Mouse (Mus musculus): ENCODE data around the gene Rps10.

Rps10 gene

DNA sequence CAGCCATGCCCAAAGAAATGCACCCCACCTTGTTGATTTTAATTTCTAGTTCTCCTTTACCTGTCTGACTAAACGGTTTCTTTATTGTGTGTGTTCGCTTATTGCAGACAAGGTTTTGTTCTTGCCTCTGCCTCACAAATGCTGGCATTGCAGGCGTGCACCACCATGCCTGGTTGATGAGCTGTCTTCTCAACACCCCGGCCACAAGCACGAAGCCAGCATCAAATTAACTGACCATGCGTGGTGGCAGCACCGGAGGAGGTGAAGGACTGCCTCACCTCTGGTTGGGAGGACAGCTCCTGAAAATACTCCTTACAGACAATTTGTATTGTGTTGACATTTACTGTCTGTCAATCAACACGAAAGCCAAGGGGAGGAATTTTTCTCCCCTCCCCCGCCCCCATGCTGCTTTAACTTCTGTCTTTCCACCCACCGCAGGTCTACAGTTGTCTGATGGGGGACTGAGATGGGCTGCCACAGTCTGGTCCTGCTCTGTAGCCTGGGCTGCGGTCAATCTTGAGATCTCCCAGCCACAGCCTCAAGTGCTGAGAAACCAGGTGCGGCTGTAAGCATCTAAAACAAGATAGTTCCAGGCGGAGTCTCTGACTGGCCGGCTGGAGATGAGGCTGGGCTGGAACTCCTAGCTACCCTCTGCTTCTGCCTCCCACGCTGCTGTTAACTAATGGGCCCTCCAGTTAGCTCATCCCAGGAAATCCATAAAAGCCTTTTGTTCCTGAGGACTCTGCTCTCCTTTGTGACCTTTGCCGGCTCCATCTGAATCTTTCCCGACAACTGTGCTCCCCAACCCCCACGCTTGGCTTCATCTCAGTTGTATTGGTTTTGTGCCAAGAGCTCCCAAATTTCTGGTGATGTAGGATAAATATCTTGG is at the start of gene Rps10:
Gene Rps10, minus strand, starts transcription at position 538 of the 889 bp plus-strand sequence.
- DNase-seq (ENCODE audit: extremely low spot score, low read depth, low spot score): no peak

DNA sequence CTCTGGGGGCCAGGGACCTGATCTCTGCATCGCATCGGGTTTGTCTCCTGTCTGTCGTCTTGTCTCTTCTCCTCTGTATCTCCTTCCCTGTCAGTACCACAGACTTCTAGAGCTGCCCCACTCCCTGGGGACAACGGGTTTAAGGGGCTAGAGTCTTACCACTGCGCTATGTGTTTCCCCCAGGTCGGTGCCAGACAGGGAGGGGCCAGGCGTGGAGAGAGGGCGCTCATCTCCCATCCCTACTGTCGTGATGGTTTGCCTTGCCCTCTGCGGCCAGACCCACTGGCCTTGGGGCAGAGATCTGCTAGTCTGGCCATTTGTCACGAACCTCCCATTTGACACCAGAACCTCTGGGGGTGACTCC is 49.1 kb upstream of the Rps10 start:
- DNase-seq (ENCODE audit: extremely low spot score, low read depth, low spot score): no peak

DNA sequence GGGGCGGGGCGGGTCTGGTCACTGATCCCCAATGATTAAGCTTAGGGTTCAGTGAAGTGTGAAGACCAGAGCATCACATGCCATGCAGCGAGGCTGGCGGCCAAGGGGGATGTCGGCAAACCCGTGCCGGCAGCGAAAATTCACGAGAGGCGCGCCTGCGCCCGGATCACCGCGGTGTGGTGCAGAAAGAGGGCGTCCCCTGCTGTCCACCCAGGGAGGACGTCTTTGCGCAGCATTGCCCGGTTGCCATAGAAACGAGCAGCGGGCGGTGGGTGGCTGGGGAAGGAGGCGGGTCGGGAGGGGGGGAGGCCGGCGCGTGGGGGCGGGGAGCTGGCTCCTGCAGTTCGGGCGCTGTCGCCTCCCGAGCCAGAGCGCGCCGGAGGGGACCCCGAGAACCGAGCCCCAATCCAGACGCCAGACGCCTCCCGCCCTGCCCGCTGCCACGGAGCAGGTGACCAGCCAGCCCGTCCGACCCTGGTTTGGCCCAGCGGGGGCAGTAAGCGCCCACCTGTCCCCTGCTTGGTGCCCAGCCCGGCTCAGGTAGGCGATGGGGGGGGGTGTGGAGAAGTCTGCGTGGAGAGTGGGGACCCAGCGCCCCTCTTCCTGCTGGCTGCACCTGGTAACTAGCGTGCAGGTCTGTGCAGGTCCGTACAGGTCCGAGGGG is 48.5 kb upstream of the Rps10 start:
- peak; percentile 42 for DNase-seq (ENCODE audit: extremely low spot score, low read depth, low spot score)

DNA sequence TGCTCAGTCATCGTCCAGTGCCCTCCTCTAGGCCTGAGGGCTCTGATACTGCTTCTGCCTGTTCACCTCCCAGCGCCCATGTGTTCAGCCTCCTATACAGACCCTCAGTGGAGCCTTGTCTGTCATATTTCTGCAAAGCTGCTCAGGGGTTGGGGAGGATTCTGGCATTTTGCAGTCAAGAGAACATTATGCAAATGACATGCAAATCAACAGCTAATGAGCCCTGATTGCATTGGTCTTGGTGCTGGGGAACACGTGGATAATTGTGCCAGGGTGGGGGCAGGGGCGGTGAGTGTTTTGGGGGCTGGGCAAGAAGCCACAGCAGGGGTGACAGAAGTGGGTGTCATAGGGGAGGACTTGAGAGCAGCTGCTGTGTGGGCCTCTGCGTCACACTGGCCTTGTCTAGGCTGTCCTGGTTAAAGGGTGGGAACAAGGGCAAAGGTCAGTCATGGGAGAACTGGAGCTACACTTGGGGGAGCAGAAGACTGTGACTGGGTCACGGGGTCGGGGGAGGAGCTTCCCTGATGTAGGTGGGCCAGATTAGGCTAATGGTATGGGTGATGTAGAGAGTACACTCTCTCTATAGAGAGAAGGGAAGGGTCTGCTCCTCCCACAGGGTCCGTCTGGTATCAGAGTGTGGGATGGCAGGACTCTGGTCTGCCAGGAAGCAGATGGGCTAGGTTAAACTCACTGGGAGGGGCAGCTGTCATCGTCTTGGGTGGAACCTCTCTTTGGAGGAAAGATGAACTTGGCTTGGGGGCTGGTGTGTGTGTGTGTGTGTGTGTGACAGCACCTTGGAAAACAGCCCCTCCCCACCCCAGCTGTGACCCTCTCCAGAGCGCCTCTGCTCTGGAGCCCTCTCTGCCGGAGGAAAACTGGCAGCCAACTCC is 42.7 kb upstream of the Rps10 start:
- no peak for DNase-seq (ENCODE audit: extremely low spot score, low read depth, low spot score)

DNA sequence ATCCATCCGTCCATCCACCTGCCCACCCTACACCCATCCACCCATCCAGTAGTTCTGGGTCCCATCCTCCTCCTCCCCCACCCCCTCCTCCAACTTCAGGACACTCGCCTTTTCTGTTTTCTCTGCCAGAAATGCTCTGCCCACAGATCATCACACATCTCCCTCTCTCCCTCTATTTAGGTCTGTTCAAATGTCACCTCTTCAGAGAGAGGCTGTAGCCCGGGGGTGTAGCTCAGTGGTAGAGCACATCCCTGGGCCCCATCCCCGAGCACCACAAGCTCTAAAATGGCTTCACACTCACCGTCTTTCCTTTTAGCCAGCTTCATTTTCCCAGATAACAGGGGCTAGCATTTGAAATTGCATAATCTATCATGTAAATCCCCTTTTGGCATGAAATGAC is 41.3 kb upstream of the Rps10 start:
- no peak for DNase-seq (ENCODE audit: extremely low spot score, low read depth, low spot score)

DNA sequence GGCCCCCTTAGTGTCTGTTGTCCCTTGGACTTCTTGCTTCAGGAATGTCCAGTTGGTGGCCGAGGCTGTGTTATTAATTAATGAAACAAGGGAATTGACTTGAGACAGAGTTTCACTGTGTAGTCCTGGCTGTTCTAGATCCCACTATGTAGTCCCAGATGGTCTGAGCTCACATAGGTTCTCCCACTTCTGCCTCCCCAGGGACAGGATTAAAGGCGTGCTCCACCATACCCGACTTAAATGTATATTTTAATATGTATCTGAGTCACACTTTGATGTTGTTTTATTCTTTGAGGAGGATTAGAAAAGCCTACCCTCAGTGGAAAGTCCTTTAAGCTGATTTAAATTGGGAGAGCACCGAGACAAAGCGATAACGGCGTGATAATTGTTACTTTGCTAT is 39.8 kb upstream of the Rps10 start:
- DNase-seq (ENCODE audit: extremely low spot score, low read depth, low spot score): no peak

DNA sequence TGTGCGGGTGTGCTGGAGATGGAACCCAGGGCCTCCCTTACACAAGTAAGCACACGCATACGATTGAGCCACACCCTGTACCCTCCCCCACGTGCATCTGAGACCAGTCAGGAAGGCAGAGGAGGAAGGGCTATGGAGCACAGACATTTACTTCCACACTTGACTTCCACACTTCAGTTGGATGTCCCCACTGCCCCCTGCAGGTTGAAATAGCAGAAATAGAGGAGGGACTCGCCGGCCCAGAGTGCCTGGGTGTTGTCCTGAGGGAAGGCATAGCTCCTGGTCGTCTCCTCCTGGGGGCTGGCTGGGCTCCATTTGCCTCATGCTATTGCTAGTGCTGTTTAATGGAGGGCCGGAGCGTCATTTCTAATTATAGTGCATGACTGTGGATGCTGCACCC is 39.0 kb upstream of the Rps10 start:
- no peak for DNase-seq (ENCODE audit: extremely low spot score, low read depth, low spot score)

DNA sequence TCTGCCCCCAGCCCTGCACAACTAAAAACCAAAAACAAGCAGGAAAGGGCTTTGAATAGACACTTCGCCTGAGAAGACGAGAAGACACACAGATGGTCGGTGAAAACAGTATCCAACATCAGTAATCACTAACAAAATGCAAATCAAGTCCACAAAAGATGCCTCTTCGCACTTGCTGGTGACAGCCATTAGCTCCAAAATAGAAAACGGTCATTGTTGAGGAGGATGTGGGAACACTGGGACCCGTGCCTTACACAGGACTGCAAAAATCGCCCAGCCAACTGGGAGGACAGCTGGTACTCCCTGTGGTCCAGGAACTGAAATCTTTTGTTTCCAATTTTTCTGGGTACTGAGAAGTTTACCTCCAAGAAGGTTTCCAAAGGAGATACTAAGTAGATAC is 37.5 kb upstream of the Rps10 start:
- no peak for DNase-seq (ENCODE audit: extremely low spot score, low read depth, low spot score)

DNA sequence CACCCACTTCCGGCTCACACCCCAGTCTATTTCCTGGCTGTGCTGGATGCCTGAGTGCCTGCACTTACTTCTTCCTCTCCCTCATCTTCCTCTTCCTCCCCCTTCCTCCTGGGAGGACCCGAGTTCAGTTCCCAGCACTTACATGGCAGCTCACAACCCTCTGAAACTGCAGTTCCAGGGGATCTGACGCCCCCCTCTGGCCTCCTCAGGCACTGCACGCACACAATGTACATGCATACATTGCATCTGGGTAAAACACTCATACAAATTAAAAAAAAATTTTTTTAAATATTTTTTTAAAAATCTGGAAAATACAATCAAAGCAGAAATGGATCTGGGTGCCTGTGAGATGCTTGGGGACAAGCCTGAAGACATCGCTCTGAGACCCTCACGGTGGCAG is 35.3 kb upstream of the Rps10 start:
- DNase-seq (ENCODE audit: extremely low spot score, low read depth, low spot score): no peak

DNA sequence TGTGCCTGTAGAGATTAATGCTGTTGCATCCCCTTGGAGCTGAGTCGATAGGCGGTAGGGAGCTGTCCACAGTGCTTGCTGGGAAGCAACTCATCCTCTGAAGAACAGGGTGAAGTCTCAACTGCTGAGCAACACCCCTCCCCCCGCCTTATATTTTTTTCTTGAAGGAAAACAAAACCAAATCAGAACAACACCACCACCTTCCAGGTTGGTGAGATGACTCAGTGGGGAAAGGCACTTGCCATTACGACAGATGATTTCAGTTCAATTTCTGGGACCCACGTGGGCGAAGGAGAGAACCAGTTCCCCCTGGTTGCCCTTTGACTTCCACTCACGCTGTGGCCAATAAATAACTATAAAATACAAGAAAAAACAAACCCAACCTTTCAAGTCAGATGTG is 22.3 kb upstream of the Rps10 start:
- DNase-seq (ENCODE audit: extremely low spot score, low read depth, low spot score): no peak

DNA sequence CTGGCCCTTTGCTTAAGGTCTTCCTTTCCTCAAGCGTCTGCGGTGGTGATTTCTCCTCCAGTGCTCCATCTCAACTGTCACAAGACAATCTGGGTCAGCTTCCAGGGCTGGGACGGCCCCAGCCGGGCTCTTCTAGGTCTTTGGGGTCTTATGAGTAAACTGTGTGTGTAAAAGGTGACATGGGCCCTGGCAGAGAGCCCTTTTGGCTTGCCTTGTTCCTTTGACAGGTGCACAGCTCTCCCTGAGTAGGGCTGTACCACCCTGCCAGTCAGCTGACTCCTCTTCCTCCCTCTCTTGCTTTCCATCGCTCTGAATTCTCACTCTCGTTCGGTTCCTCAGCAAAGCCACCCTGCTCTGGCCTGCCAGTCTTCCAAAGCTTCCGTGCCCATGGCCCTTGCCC is 20.7 kb upstream of the Rps10 start:
- no peak for DNase-seq (ENCODE audit: extremely low spot score, low read depth, low spot score)

DNA sequence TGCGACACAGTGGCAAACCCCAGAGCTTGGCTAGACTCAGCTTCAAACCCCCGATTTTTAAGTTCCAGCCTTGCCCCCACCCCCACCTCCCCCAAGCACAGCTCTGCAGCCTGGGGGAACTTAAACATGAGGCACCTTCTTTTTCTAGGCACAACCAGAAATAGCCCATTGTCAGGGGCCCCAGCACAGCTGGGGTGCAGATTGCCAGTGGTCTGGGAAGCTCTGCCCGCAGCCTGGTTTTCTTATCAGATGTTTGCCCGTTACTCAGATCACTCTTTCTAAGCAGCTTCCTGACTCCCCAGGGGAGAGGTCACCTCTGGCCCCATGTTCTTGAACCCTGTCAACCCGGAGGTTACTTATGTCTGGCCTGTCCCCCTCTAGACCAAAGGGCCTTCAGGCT is 19.9 kb upstream of the Rps10 start:
- DNase-seq (ENCODE audit: extremely low spot score, low read depth, low spot score): no peak

DNA sequence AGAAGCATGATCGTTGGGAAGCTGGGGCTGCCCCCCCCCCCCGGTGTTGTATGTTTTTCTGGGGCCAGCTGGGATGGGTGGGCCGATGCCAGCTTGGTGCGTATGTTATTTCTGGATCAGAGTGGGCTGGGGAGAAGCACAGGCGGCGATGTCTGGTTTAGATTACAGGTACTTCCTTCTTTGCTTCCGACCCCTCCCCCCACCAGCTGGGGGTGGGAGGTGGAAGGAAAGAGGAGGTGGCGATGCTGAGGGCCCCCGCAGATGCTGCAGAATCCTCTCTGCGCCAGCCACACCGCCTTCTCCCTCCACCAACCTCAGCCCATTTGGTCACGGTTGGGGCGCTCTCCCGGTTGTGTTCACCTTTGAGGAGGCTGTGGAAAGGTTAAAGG is 19.5 kb upstream of the Rps10 start:
- no peak for DNase-seq (ENCODE audit: extremely low spot score, low read depth, low spot score)

DNA sequence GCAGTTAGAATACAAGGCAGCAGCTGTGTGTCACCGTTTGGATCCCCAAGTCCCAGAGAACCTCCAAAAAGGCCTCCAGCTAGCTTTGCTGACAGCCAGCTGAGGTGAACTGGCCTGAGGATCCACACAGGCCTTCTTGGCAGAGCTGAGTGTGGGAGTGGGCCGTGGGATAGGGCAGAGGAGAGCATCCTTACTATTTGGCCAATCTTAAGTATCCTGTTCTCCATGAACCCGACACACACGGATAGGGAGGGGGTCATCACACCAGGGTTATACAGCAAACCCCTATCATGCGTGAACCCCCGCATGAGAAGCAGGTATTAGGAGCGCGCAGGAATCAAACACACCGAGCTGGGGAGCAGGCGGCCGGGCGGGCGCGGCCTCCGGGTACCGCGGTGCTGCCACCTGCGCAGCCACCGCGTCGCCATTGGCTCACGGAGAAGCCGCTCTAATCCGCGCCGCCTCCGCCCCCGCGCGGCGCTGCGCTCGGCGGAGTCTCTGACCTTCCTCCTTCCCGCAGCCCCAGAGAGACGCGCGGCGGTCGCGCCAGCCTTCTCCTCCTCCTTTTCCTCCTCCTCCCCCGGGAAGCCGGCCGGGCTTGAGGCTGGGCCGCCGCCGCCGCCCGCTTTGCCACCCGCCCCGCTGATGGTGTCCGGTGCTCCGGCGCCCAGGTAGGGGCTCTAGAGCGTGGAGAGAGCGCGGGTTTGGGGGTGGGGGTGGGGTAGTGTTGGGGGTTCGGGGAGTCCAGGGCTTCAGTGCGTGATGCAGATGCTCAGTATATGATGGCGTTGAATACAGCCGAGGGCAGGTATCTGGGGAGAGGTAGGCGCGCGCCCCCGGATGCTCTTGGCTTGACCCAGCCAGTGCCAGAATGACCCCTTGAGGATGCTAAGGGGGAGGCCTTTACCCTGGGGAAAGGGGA is 18.9 kb upstream of the Rps10 start, which contains the start of gene Pacsin1:
Gene Pacsin1, plus strand, starts transcription at position 421 of the 922 bp plus-strand sequence.
- no peak for DNase-seq (ENCODE audit: extremely low spot score, low read depth, low spot score)

DNA sequence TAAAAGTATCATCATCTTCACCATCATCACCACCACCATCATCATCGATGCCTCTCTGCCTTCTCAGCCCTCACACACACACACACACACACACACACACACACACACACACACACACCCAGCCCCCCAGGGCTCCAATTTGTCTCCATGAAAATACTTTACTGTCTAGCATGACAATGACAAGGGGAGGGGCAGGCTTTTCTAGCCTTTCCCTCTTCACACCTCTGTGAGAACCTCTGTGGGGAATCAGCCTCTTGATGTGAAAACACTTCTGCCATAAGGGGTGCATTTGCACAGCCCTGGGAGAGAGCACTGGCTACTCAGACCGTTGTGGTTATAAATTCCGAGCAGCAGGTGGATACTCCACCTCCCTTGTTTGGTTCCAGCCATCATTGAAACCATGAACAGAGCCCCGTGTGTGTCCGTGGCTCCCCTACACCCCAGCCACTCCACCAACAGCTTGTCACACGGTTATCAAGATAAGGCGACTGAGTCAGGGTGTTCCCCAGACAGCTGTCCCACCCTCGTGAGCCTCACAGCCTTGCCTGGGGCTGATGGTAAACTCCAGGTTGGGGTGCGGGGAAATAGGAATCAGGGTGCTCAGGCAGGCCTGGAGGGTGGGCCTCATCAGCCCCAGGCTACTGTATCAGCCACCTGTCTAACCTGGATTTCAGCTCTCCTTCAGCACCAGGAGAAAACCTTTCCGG is 16.9 kb upstream of the Rps10 start:
- no peak for DNase-seq (ENCODE audit: extremely low spot score, low read depth, low spot score)

DNA sequence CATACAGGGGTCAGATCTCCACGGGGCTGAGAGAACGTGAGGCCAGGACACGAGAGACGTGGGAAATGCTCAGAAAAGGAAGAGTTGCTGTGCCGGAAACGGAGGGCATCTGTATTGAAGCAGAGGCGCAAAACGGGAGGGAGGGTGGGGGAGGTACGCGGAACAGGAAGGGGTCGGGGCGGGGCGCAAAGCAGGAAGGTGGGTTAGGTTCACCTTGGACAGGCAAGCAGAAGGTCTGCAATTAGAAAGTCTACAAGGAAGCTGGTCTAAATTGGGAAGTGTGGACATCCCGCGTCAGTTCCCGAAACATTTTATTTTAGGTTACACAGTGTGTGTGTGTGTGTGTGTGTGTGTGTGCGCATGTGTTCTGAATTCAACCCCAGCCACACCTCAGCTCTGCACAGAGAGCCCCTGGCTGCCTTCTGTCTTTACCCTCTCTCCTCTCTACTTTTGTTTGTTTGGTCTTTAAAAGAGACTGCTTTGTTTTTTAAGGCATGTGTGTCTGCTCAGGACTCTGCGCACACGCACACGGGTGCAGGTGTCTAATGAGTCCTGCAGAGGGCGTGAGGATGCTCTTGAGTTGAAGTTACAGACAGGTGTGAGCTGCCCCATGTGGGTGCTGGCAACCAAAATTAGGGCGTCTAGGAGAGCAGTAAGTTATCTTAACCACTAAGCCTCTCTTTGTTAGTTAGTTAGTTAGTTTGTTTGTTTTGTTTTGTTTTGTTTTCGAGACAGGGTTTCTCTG is 15.7 kb upstream of the Rps10 start:
- DNase-seq (ENCODE audit: extremely low spot score, low read depth, low spot score): no peak

DNA sequence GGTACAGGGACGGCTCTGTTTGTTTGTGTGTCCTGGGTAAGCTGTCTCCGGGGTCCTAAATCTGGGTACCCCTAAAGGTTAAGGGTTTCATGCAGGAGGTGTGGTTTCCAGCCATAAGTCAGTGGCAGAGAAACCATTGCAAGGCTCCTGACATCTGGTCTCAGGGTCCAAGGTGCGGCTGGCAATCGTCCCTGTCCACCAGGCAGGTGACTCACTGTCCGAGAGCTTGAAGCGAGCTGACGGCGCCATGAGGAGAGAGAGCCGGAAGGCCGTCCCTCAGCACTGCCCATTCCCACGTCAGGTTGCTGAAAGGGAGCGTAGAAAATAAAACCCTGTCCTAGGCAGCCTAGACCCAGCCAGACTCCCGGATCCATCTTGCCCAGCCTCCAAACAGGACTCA is 14.1 kb upstream of the Rps10 start:
- no peak for DNase-seq (ENCODE audit: extremely low spot score, low read depth, low spot score)

DNA sequence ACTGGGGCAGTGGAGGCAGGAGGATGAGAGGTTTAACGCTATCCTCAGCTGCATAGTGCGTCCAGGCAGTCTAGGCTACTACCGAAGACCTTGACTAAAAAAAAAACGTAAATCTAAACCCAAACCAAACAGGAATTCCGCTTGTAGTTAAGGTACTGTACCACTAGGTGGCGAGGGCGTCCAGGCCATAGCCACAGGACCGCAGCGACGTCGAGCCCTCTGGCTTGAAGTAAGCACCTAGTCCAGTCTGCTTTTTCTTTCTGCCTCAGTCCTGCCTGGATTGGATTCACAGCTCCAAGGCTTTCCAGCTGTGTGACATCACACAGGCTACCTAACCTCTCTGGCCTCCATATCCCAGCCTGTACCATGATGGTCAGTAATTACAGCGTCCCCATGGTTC is 13.7 kb upstream of the Rps10 start:
- DNase-seq (ENCODE audit: extremely low spot score, low read depth, low spot score): peak; percentile 49

DNA sequence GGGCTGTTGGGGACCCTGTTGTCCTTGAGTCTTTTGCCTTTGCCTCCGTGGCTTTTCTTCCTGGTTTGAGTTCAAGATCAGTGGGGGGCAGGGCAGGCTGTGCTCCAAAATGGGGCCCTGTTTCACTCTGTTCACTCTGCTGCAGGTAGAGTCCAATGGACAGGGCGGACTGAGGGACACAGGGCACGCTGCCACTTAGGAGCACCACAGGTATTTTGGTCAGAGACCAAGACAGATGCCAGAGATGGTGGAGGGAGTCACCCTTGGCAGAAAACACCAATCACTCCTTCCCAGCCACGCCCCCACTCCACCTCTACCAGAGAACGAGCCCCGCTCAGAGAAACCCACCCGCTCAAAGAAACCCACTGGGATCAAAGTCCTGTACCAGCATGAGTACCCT is 9.3 kb upstream of the Rps10 start:
- no peak for DNase-seq (ENCODE audit: extremely low spot score, low read depth, low spot score)
